Mouse (Mus musculus): Measurements from ENCODE around the gene Olfr270.

DNA sequence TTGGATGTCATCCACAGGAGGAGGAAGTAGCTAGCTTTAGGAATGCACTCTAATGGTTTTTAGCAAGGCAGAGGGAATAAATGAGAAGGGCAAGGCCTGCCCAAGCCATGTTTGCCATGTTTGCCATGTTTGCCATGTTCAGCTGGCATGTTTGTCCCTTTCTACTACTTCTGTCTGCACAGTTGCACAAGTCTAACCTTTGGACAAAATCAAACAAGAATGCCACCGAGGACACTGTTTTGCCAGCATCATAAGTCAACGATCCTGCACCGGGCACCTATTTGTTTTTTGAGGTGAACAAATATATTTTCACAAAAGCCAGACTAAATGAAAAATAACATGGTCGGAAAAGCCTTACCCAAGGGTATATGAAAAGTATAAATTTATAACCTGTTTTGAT lies 45.5 kb downstream of the Olfr270 start:
- TF ChIP-seq CTCF (IDR thresholded peaks at IDR 0.05; ENCODE audit: low read depth) (no peak), EP300 (optimal IDR thresholded peaks at IDR 0.05) (no peak)
